Mouse (Mus musculus) brain, embryonic 14.5 days (tissue): ENCODE results near the gene Parp1. TPM values are rescaled to one million over a fixed set of nuclear protein-coding genes. Genes with fewer than 3 reads are reported as not detected.

Experiments
- DNase-seq: peaks from one replicate; pipeline ENCODE4 v3.0.0-alpha.2; 2011; ENCODE audit warnings: low read depth
- CTCF ChIP-seq: fragments of 200-500 bp; IDR thresholded peaks from 2 replicates; pipeline ENCODE4 v1.5.1; 2012; ENCODE audit warnings: inconsistent platforms, mild to moderate bottlenecking, moderate library complexity, borderline replicate concordance; ENCODE audit not compliant: insufficient read depth, insufficient read length; ENCODE audit errors: extremely low read depth
- POLR2A ChIP-seq: fragments of 200-500 bp; IDR thresholded peaks from 2 replicates; pipeline ENCODE4 v1.6.1; 2012; ENCODE audit warnings: mild to moderate bottlenecking, inconsistent platforms, borderline replicate concordance; ENCODE audit not compliant: poor library complexity, insufficient read depth, insufficient read length, severe bottlenecking; ENCODE audit errors: extremely low read depth
- polyA plus RNA-seq: library from polyadenylated mRNA; depleted of rRNA; stranded (reverse); fragments of >200 nt; gene quantifications from 2 replicates; pipeline ENCODE4 v1.2.3, GENCODE M21; 2012; rRNA removed

The Parp1 gene
- polyA plus RNA-seq, 1 experiment, result 105 TPM

DNA sequence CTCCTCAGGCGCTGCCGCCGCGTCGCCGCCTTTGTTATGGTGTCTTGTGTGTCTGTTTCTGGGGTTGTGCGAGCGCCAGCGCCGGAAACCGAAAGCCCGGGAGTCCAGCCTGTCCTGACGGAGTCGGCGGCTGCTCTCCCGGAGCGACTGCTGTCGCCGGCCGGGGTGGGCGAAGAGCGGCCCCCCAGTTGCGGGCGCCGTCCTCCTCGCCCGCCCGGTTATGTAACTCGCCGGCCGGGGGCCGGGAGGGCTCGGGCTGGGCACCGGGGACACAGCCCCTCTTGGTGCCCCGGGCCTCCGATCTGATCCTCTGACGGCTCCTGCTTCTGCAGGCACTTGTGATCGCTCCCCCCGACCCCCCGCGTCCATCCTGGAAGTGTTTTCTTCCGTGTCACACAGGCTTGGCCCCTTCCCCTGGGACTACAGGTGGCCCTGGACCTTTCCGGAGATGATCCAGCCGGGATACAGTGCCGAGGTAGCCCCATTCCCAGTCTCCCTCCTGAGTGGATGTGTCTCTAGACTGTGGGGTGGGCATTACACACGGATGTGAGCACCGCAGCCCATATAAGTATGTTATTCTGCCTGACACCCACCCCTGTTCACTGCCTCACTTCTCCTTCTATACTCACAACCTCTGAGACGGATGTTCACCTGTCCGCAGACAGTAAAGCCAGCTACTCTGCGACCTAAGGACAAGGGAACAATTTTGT, 72.9 kb downstream of the Parp1 start:
- TF ChIP-seq CTCF (no peak), POLR2A (no peak)
- DNase-seq, result no peak

DNA sequence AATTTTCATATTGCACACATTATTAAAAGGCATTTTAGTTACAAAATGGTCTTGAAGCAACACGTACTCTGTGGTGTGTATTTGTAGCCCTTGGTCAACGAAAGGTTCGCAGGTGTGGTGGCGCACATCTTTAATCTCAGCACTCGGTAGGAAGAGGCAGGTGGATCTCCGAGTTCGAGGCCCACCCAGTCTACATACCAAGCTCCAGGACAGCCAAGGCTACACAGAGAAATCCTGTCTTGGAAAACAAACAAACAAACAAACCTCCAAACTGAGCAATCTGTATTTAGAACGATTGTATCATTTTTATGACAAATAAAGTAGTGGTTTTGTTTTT, 73.5 kb downstream of the Parp1 start:
- DNase-seq, result no peak
- TF ChIP-seq POLR2A (no peak), CTCF (no peak)

Other genes starting within 250 kb of the Parp1 start
- 3.0 and 6.3 TPM in 2 replicates for gene Itpkb, start 238.4 kb upstream of the Parp1 start, polyA plus RNA-seq
- gene Stum, start 85.4 kb upstream of the Parp1 start, polyA plus RNA-seq, result 10.2 and 11.6 TPM in 2 replicates
- gene Lin9, start 72.2 kb downstream of the Parp1 start, polyA plus RNA-seq, result 10.2 and 13.9 TPM in 2 replicates
- gene Mixl1, start 128.1 kb downstream of the Parp1 start, polyA plus RNA-seq, result 0.04 and 0.05 TPM in 2 replicates
- 28.8 and 36.1 TPM in 2 replicates for gene Acbd3, start 157.1 kb downstream of the Parp1 start, polyA plus RNA-seq
- 2,000 and 2,211 TPM in 2 replicates for gene H3f3a, start 245.0 kb downstream of the Parp1 start, polyA plus RNA-seq